Mouse (Mus musculus) hindbrain, embryonic 10.5 days (tissue): ENCODE measurements around the gene Gmcl1. TPM values are rescaled to one million over a fixed set of nuclear protein-coding genes. Genes with fewer than 3 reads are reported as not detected.

Experiments
- DNase-seq: peaks from one replicate; pipeline ENCODE4 v3.0.0-alpha.2; 2017; ENCODE audit warnings: low spot score
- H3K27ac ChIP-seq: fragments of 300-500 bp; sonication (generic); 2 replicates; pipeline ENCODE4 v1.5.1; 2016; ENCODE audit warnings: mild to moderate bottlenecking, moderate library complexity
- H3K27me3 ChIP-seq: fragments of 300-500 bp; sonication (generic); 2 replicates; pipeline ENCODE4 v1.6.1; 2016; ENCODE audit warnings: mild to moderate bottlenecking; ENCODE audit not compliant: poor library complexity, insufficient read depth, severe bottlenecking
- H3K36me3 ChIP-seq: fragments of 300-500 bp; sonication (generic); 2 replicates; pipeline ENCODE4 v1.6.1; 2016; ENCODE audit warnings: mild to moderate bottlenecking, moderate library complexity
- H3K4me1 ChIP-seq: fragments of 300-500 bp; sonication (generic); replicated peaks from 2 replicates; pipeline ENCODE4 v1.6.1; 2016; ENCODE audit warnings: mild to moderate bottlenecking
- H3K4me3 ChIP-seq: fragments of 300-500 bp; sonication (generic); 2 replicates; pipeline ENCODE4 v1.5.1; 2016; ENCODE audit warnings: mild to moderate bottlenecking, moderate library complexity
- H3K9me3 ChIP-seq: fragments of 300-500 bp; sonication (generic); 2 replicates; pipeline ENCODE4 v1.6.1; 2016; ENCODE audit warnings: mild to moderate bottlenecking, moderate library complexity
- WGBS: fragments of 180-500 bp; shearing (Covaris S2); methylation state at CpG from one replicate; pipeline ENCODE4 v1.1.7; 2016; 5-methylcytosine and 5-hydroxymethylcytosine counted together
- polyA plus RNA-seq: library from polyadenylated mRNA; unstranded; fragments of >200 nt; fragmentation: Nextera tagmentation; extraction: Ambion mirVana; gene quantifications from 2 replicates; pipeline ENCODE4 v1.2.1, GENCODE M21; 2016

The Gmcl1 gene
- polyA plus RNA-seq, 1 experiment from 2014 or later, result 38.1 TPM

GRCm38 (mm10) chr6:86708072-86708774, 25.0 kb downstream of the Gmcl1 start:
- DNase-seq, result no peak
- Histone ChIP-seq H3K9me3 (no peaks in the 10 kb centered on the region), H3K4me3 (no peak overlapping the region), H3K4me1 (no peaks in the 10 kb centered on the region), H3K36me3 (peaks cover 88% of the 10 kb centered on the region), H3K27ac (no peak overlapping the region), H3K27me3 (no peaks in the 10 kb centered on the region)
- WGBS, result 91% methylated on average over 4 of the region's 4 CpGs

- no peaks in the 10 kb centered on the region for H3K27me3 ChIP-seq
- H3K27ac ChIP-seq, result no peak overlapping the region
- peaks cover 99% of the 10 kb centered on the region for H3K36me3 ChIP-seq
- no peak overlapping the region for H3K4me3 ChIP-seq
- H3K9me3 ChIP-seq, result no peaks in the 10 kb centered on the region
- DNase-seq, result no peak
- WGBS, result 91% methylated on average over 9 of the region's 9 CpGs
- H3K4me1 ChIP-seq, result no peaks in the 10 kb centered on the region
Measured at GRCm38 (mm10) chr6:86702577-86702976, 30.6 kb downstream of the Gmcl1 start.

DNA sequence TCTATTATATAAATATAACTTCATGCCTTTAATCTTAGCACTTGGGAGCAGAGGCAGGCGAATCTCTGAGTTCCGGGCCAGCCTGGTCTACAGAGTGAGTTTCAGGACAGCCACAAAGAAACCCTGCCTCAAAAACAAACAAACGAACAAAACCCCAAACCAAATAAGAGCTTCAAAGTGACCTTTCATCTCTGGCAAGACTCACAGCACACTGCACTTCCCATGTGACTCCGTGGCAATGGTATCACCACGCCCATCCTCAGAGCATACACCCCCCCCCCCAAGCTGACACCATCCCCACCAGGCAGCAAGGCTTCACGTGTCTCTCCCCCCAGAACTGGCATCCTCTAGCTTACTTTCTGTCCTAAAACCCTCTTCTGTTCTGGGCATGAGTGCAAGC, 35.3 kb downstream of the Gmcl1 start:
- Histone ChIP-seq H3K4me3 (no peak overlapping the region), H3K27ac (no peak overlapping the region), H3K36me3 (peaks cover 79% of the 10 kb centered on the region), H3K27me3 (no peaks in the 10 kb centered on the region), H3K9me3 (no peaks in the 10 kb centered on the region), H3K4me1 (no peaks in the 10 kb centered on the region)
- no peak for DNase-seq
- 87% methylated on average over 6 of the region's 6 CpGs for WGBS

- Histone ChIP-seq H3K4me1 (no peaks in the 10 kb centered on the region), H3K27me3 (no peaks in the 10 kb centered on the region), H3K36me3 (peaks cover 72% of the 10 kb centered on the region), H3K4me3 (no peak overlapping the region), H3K27ac (no peak overlapping the region), H3K9me3 (no peaks in the 10 kb centered on the region)
- 88% methylated on average over 10 of the region's 10 CpGs for WGBS
- DNase-seq, result no peak
Measured at GRCm38 (mm10) chr6:86696213-86696612, 37.0 kb downstream of the Gmcl1 start.

DNA sequence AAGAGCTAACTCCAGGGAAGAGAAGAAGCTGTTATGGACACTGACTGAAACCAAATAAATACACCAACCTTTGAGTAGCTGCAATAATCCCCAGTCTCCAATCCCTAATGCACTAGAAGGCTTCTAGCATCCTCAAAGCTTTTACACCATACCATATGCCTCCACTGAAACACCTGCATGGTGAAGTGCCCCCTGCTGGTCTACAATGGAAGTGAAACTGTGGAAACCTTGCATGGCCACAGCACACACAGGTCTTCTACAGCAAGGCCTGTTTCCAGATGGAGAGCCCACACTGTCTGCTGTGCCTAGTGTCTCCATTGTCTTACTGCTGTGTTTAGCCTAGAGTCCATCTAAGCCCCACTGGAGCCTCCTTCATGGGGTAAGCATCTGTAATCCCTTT, 38.7 kb downstream of the Gmcl1 start:
- DNase-seq, result peak; percentile 60
- no peak overlapping the region for H3K27ac ChIP-seq
- no peaks in the 10 kb centered on the region for H3K9me3 ChIP-seq
- no peak overlapping the region for H3K4me3 ChIP-seq
- no peaks in the 10 kb centered on the region for H3K27me3 ChIP-seq
- H3K36me3 ChIP-seq, result peaks cover 72% of the 10 kb centered on the region
- no peaks in the 10 kb centered on the region for H3K4me1 ChIP-seq

DNA sequence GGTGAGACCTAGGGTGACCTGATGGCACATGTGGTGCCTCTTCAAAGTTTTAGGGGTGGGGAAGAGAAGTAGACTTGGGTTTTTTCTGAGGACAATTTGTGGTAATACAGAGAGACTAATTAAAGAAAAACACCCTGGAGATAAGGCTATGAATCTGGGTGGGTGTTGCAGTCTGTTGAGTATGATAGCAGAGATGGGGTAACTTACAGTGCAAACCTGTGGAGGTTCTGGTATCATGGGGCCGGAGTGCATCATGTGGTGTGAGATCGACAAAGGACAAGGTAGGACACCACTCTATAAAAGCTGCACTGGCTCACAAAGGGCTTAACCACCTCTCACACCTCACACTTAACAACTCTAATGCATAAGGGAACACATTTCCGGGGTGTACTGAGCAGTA, 43.5 kb downstream of the Gmcl1 start:
- WGBS, result 95% methylated on average over 3 of the region's 3 CpGs
- H3K9me3 ChIP-seq, result no peaks in the 10 kb centered on the region
- DNase-seq, result no peak
- peaks cover 45% of the 10 kb centered on the region for H3K36me3 ChIP-seq
- no peaks in the 10 kb centered on the region for H3K27me3 ChIP-seq
- H3K27ac ChIP-seq, result no peak overlapping the region
- peaks cover 3% of the 10 kb centered on the region for H3K4me1 ChIP-seq
- no peak overlapping the region for H3K4me3 ChIP-seq

DNA sequence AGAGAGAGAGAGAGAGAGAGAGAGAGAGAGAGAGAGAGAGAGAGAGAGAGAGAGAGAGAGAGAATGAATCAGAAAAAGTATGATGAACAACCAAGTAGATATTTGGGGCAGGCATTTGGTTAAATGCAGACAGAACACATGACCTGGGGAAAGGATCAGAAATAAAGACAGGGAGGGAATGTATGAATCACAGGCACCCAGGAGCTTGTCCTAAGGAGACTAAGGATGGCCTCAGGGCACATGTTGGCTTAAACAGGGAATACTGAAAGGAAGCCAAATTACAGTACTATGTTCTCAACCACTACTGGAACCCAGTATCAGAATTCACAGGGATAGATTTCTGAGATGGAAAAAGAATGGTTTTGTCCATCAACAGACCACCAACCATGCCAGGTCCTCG, 46.2 kb downstream of the Gmcl1 start:
- no peak for DNase-seq
- Histone ChIP-seq H3K9me3 (no peaks in the 10 kb centered on the region), H3K36me3 (peaks cover 41% of the 10 kb centered on the region), H3K27ac (no peak overlapping the region), H3K4me3 (no peak overlapping the region), H3K4me1 (peaks cover 17% of the 10 kb centered on the region), H3K27me3 (no peaks in the 10 kb centered on the region)
- 71% methylated on average over 1 of the region's 1 CpGs for WGBS

DNA sequence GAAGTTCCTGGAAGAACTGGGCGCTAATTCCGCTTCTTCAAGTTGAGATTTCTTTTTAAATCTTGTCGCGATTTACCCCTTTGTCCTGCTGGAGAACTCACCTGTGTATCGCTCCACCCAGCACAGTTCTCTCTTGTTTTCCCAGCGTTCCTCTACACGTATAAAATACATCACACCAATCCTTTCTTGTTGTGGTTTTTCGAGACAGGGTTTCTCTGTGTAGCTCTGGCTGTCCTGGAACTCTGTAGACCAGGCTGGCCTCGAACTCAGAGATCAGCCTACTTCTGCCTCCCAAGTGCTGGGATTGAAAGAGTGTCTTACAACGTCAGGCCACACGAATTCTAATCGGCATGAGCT, 48.5 kb downstream of the Gmcl1 start:
- Histone ChIP-seq H3K36me3 (peaks cover 45% of the 10 kb centered on the region), H3K4me3 (peak overlapping the region; percentile 91), H3K4me1 (peaks cover 17% of the 10 kb centered on the region), H3K27me3 (no peaks in the 10 kb centered on the region), H3K9me3 (no peaks in the 10 kb centered on the region), H3K27ac (peak overlapping the region; percentile 92)
- no peak for DNase-seq
- 39% methylated on average over 12 of the region's 12 CpGs for WGBS

DNA sequence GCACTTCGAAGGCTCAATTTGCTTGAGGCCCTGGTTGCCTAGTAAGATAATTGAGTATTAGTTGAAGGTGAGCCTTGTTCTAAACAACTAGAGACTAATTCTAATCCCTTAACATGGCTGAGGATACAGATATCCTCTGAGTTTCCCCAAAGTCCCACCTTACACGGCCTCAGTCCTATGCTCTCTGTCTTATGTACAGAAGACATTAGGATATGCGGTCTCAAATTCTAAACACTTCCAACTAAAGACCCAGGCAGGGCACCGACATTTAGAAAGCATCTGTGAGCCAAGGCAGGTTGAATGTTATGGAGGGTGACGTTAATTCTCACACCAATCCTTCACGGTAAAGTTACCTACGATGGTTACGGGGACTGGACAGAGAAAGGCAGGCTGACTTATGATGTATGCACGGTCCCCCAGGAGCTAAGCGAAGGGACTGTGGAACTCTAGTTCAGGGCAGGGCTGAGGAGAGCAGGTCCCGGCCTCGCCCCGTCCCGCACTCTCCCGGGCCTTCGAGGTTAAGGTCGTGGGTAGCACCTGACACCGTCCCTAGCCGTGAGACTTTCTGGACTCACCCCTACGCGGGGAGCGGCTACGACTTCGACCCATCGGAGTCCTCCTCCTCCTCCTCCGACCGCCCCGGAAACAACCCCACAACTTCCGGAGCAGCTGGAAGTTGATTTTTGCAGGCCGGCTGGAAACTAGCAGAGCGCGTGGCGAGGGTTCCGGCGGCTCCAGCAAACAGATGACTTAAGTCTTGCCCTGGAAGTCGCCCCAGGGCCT, 49.1 kb downstream of the Gmcl1 start, which contains the start of gene Snrnp27:
Gene Snrnp27 (minus strand): TSS at position 651 of the 783 bp plus-strand sequence.
- no peaks in the 10 kb centered on the region for H3K9me3 ChIP-seq
- peak; percentile 94 for DNase-seq
- peak within 1 kb of the TSS; percentile 92 for H3K27ac ChIP-seq
- peaks cover 17% of the 10 kb centered on the region for H3K4me1 ChIP-seq
- H3K36me3 ChIP-seq, result peaks cover 45% of the 10 kb centered on the region
- no peaks in the 10 kb centered on the region for H3K27me3 ChIP-seq
- peak within 1 kb of the TSS; percentile 91 for H3K4me3 ChIP-seq
- WGBS, result 3% methylated on average over 36 of the region's 36 CpGs

- H3K36me3 ChIP-seq, result peaks cover 67% of the 10 kb centered on the region
- H3K4me1 ChIP-seq, result peaks cover 17% of the 10 kb centered on the region
- DNase-seq, result no peak
- no peak overlapping the region for H3K27ac ChIP-seq
- no peaks in the 10 kb centered on the region for H3K27me3 ChIP-seq
- WGBS, result 92% methylated on average over 3 of the region's 3 CpGs
- no peaks in the 10 kb centered on the region for H3K9me3 ChIP-seq
- no peak overlapping the region for H3K4me3 ChIP-seq
Measured at GRCm38 (mm10) chr6:86681289-86681688, 51.9 kb downstream of the Gmcl1 start.

DNA sequence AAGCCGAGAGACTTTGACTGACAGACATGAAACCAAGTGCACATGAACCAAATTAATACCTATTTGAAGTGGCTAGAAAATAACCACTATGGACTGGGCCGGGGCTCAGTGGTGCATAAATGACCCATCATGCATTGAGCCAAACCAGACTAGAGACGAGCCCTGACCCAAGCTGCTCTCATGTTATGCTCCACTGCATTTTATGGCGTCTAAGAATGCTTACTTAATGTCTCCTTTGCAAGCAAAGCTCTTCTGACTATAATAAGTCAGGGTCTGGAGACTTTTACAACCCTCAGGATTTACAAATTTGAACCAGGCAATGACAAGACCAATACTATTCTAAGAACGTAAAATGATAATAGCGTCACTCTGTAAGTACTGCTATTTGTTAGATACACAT, 54.8 kb downstream of the Gmcl1 start:
- Histone ChIP-seq H3K36me3 (peaks cover 97% of the 10 kb centered on the region), H3K4me1 (peaks cover 6% of the 10 kb centered on the region), H3K4me3 (no peak overlapping the region), H3K9me3 (no peaks in the 10 kb centered on the region), H3K27ac (no peak overlapping the region), H3K27me3 (no peaks in the 10 kb centered on the region)
- WGBS, result 87% methylated on average over 6 of the region's 6 CpGs
- no peak for DNase-seq

DNA sequence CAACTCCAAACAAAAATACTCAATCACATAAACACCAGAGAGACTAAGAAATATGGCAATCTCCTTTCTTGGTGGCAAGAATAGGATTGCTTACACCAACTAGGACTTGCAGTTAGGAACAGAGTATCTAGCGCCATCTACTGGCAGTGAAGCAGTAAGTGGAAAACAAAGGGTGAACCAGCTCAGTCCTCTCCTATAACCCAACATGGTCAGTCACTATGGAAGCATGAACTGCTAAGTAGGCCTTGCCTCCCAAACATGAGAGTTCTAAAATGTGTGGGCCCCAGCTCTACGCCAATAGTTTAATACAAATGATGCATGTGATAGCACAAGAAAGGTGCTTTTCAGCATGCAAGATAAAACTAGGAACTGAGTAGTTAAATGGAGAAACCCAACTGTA, 62.3 kb downstream of the Gmcl1 start:
- H3K36me3 ChIP-seq, result peaks cover 56% of the 10 kb centered on the region
- 23% methylated on average over 2 of the region's 2 CpGs for WGBS

GRCm38 (mm10) chr6:86669240-86669727, 63.9 kb downstream of the Gmcl1 start:
- WGBS, result 1% methylated on average over 37 of the region's 37 CpGs
- H3K36me3 ChIP-seq, result peaks cover 46% of the 10 kb centered on the region
- peak; percentile 100 for DNase-seq
- H3K4me1 ChIP-seq, result peaks cover 19% of the 10 kb centered on the region
- no peaks in the 10 kb centered on the region for H3K9me3 ChIP-seq
- peak overlapping the region; percentile 96 for H3K4me3 ChIP-seq
- H3K27me3 ChIP-seq, result no peaks in the 10 kb centered on the region
- peak overlapping the region; percentile 78 for H3K27ac ChIP-seq

More for the DNA sequence above, 62.3 kb downstream of the Gmcl1 start:
- H3K9me3 ChIP-seq, result no peaks in the 10 kb centered on the region
- peaks cover 19% of the 10 kb centered on the region for H3K4me1 ChIP-seq
- no peaks in the 10 kb centered on the region for H3K27me3 ChIP-seq
- no peak overlapping the region for H3K4me3 ChIP-seq
- H3K27ac ChIP-seq, result no peak overlapping the region
- DNase-seq, result peak; percentile 31
